In the genomic region with DNA sequence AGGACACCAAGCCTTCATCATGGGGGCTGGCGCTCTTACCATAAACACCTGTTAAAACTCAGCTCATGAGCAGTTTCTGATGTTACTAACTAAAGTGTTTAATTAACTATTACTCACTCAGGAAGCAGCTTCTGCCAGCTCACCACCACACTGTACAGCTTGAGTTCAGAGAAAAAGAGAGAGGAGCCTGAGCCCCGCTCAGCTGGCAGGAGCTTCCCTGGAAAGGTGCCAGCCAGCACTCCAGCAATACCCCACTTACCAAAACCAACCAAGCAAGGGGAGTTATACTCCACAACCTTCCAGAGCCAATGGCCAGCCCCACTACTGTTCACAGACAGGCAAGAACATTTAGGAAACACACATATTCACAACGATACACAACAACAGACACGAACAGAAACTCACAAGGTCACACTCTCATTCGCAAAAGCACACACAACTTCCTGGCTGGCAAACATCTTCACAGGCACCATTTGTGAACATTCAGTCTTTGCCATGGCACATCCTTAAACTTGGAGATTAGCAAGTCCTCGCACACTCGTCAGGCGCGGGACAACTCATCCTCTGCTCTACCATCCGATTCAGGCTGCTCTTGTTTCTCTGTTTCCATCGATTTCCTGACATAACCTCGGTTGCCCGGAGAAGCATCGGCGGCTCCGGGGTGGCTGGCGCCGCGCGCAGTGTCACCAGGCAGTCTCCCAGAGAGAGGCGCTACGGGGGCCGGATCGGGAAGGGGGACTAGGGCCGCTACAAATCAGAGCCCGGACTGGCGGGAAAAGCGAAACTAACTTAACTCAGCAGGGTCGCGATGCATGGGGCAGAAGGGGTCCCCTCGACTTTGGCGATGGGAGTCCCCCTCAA, we compare ENCODE assay signal across 8 mouse cellular contexts. TPM values are rescaled to one million over a fixed set of nuclear protein-coding genes. Genes with fewer than 3 reads are reported as not detected.
DNase-seq lines count a peak whose midpoint lies in the region; ATAC-seq and TF ChIP-seq lines count a peak whose summit lies in the region.

No protein-coding gene starts in this region.

- H3K79me2 ChIP-seq in liver, adult 2 months (ENCODE audit: control insufficient read depth, insufficient read depth, low read length) = no peaks in the 10 kb centered on the region; the same call in 1 of the 2 replicates

- peak overlapping the region; percentile 61 for H3K9ac ChIP-seq in heart, embryonic 11.5 days (ENCODE audit: low read depth, low read length)
- peak overlapping the region; percentile 59 for H3K9ac ChIP-seq in kidney, embryonic 15.5 days
- peak overlapping the region; percentile 72 for H3K9ac ChIP-seq in liver, adult 2 months (ENCODE audit: low read depth, low read length)

- H3K9me3 ChIP-seq in heart, embryonic 11.5 days (replicated peaks; ENCODE audit: control insufficient read depth, low read length) = no peaks in the 10 kb centered on the region
- no peaks in the 10 kb centered on the region for H3K9me3 ChIP-seq in kidney, embryonic 15.5 days (replicated peaks)

- peak overlapping the region; percentile 96 for H3K4me2 ChIP-seq in heart, embryonic 11.5 days
- H3K4me2 ChIP-seq in kidney, embryonic 15.5 days = peak overlapping the region; percentile 98

- no peak for TF ChIP-seq CTCF in cortical plate, adult 2 months (IDR thresholded peaks at IDR 0.05; ENCODE audit: extremely low read depth, insufficient read depth, low read length)
- no peak for TF ChIP-seq CTCF in liver, adult 2 months (IDR thresholded peaks at IDR 0.05; ENCODE audit: low read depth, low read length)

- 6% methylated on average over 32 of the region's 32 CpGs for WGBS in heart, embryonic 11.5 days (ENCODE audit: insufficient replicate concordance)
- 5% methylated on average over 32 of the region's 32 CpGs for WGBS in kidney, embryonic 15.5 days
- WGBS in liver, adult 2 months = 4% methylated on average over 32 of the region's 32 CpGs

- no peak for TF ChIP-seq POLR2A in cortical plate, adult 2 months (IDR thresholded peaks at IDR 0.05; ENCODE audit: extremely low read depth, insufficient read depth, low read length)
- no peak for TF ChIP-seq POLR2A in liver, adult 2 months (IDR thresholded peaks at IDR 0.05; ENCODE audit: extremely low read depth, insufficient read depth, low read length)

- ATAC-seq in heart, embryonic 11.5 days (replicated peaks; ENCODE audit: insufficient number of reproducible peaks, low FRiP score, low TSS enrichment) = no peak
- ATAC-seq in kidney, embryonic 15.5 days (replicated peaks; ENCODE audit: low FRiP score) = no peak

- H3K4me3 ChIP-seq in cortical plate, adult 2 months (ENCODE audit: insufficient read depth, low read length) = peak overlapping the region; percentile 79
- H3K4me3 ChIP-seq in heart, embryonic 11.5 days (ENCODE audit: low read depth, low read length) = peak overlapping the region; percentile 54
- H3K4me3 ChIP-seq in kidney, embryonic 15.5 days (replicated peaks) = peak overlapping the region; percentile 62
- H3K4me3 ChIP-seq in liver, adult 2 months (ENCODE audit: insufficient read depth, low read depth, low read length) = peak overlapping the region; percentile 62

- no peaks in the 10 kb centered on the region for H3K36me3 ChIP-seq in heart, embryonic 11.5 days (ENCODE audit: control insufficient read depth, insufficient read depth, low read length)
- H3K36me3 ChIP-seq in kidney, embryonic 15.5 days = no peaks in the 10 kb centered on the region
- H3K36me3 ChIP-seq in liver, adult 2 months (ENCODE audit: control insufficient read depth, insufficient read depth, low read length) = no peaks in the 10 kb centered on the region

- peak; percentile 42 to 53 for DNase-seq in left cerebral cortex, adult 18-20 months (ENCODE audit: low spot score in 2 of 2)
- no peak for DNase-seq in left cerebral cortex, adult 11 months (ENCODE audit: low spot score)
- peak; percentile 11 for DNase-seq in liver, adult 2 months (ENCODE audit: extremely low read depth, low read depth, low spot score)
- peak; percentile 73 for DNase-seq in neural tube, embryonic 10.5 days (ENCODE audit: extremely low spot score, low spot score)
- DNase-seq in urinary bladder, adult 2 months (ENCODE audit: low spot score) = peak; percentile 51

- peaks cover 33% of the 10 kb centered on the region for H3K27me3 ChIP-seq in heart, embryonic 11.5 days (ENCODE audit: control insufficient read depth, insufficient read depth, low read length)
- peaks cover 43% of the 10 kb centered on the region for H3K27me3 ChIP-seq in kidney, embryonic 15.5 days
- H3K27me3 ChIP-seq in liver, adult 2 months (ENCODE audit: control insufficient read depth, insufficient read depth, low read length) = no peaks in the 10 kb centered on the region

- peaks cover 2% of the 10 kb centered on the region; the same call in 1 of the 2 replicates for H3K4me1 ChIP-seq in cortical plate, adult 2 months (ENCODE audit: control insufficient read depth, insufficient read depth, low read length)
- peaks cover 14% of the 10 kb centered on the region for H3K4me1 ChIP-seq in heart, embryonic 11.5 days (ENCODE audit: control insufficient read depth, insufficient read depth, low read length)
- H3K4me1 ChIP-seq in kidney, embryonic 15.5 days = peaks cover 56% of the 10 kb centered on the region
- H3K4me1 ChIP-seq in liver, adult 2 months (ENCODE audit: control insufficient read depth, insufficient read depth, low read length) = peaks cover 1% of the 10 kb centered on the region

- H3K27ac ChIP-seq in cortical plate, adult 2 months (ENCODE audit: insufficient read depth, low read length) = 0 out of 2 replicates have a peak overlapping the region, but pooled peaks have one; percentile 8
- no peak overlapping the region for H3K27ac ChIP-seq in heart, embryonic 11.5 days (ENCODE audit: low read depth, low read length)
- peak overlapping the region; percentile 81; the same call in 1 of the 2 replicates for H3K27ac ChIP-seq in kidney, embryonic 15.5 days
- no peak overlapping the region for H3K27ac ChIP-seq in liver, adult 2 months (replicated peaks; ENCODE audit: insufficient read depth, low read depth, low read length)

RNA-seq across cellular contexts. Expression of a gene that starts 1.0 kb away (rescaled TPM):
- total RNA-seq in left cerebral cortex, adult 18-20 months (2021) = 10 to 100 TPM; 11.1 to 13.8 TPM
- 18.3 and 20.0 TPM in 2 replicates for polyA plus RNA-seq in cortical plate, adult 2 months (2012; rRNA removed)
- polyA plus RNA-seq in heart, embryonic 11.5 days (2014; fragmentation: Nextera tagmentation; extraction: Ambion mirVana) = 4.7 and 5.6 TPM in 2 replicates
- polyA plus RNA-seq in kidney, embryonic 15.5 days (2015; fragmentation: Nextera tagmentation; extraction: Ambion mirVana) = 11.7 and 12.7 TPM in 2 replicates
- 0.54 and 0.92 TPM in 2 replicates for total RNA-seq in liver, adult 2 months (2014; rRNA removed)
- 0.91 and 1.3 TPM in 2 replicates for polyA plus RNA-seq in liver, adult 2 months (2012; rRNA removed)
- polyA plus RNA-seq in urinary bladder, adult 2 months (2012; rRNA removed) = 21.0 and 21.7 TPM in 2 replicates

RNA-seq across cellular contexts. Expression of a gene that starts 55.0 kb away (rescaled TPM):
- 10 to 100 TPM; 11.2 to 11.5 TPM for total RNA-seq in left cerebral cortex, adult 18-20 months (2021)
- polyA plus RNA-seq in cortical plate, adult 2 months (2012; rRNA removed) = 5.7 TPM in 2 replicates
- polyA plus RNA-seq in heart, embryonic 11.5 days (2014; fragmentation: Nextera tagmentation; extraction: Ambion mirVana) = 4.8 and 6.2 TPM in 2 replicates
- 17.8 and 18.5 TPM in 2 replicates for polyA plus RNA-seq in kidney, embryonic 15.5 days (2015; fragmentation: Nextera tagmentation; extraction: Ambion mirVana)
- total RNA-seq in liver, adult 2 months (2014; rRNA removed) = 121 and 187 TPM in 2 replicates
- polyA plus RNA-seq in liver, adult 2 months (2012; rRNA removed) = 183 and 205 TPM in 2 replicates
- polyA plus RNA-seq in urinary bladder, adult 2 months (2012; rRNA removed) = 45.9 and 57.6 TPM in 2 replicates

Comparison
In these comparisons a context has a peak if more than half of its experiments do, and no peak if none do; other contexts are left out.
1. H3K27ac ChIP-seq: peak in cortical plate, adult 2 months (single experiment) and kidney, embryonic 15.5 days (single experiment); none in heart, embryonic 11.5 days (single experiment) and liver, adult 2 months (single experiment).
2. Peak in every context shown above with its lines, with median percentiles within 50 percentile points of each other: H3K4me3 ChIP-seq and H3K9ac ChIP-seq.